Mouse (Mus musculus): ENCODE data around the gene Atf3. TPM values are rescaled to one million over a fixed set of nuclear protein-coding genes. Genes with fewer than 3 reads are reported as not detected.
A peak's percentile ranks its signal among the peaks of the same experiment; 100 is the strongest.
"Not testable (repeated sequence)": the region's sequence is repeated elsewhere in the genome, so short reads cannot be mapped to it uniquely, and the experiment has no call there.

The Atf3 gene
- polyA plus RNA-seq, 1 experiment, result 107 TPM

DNA sequence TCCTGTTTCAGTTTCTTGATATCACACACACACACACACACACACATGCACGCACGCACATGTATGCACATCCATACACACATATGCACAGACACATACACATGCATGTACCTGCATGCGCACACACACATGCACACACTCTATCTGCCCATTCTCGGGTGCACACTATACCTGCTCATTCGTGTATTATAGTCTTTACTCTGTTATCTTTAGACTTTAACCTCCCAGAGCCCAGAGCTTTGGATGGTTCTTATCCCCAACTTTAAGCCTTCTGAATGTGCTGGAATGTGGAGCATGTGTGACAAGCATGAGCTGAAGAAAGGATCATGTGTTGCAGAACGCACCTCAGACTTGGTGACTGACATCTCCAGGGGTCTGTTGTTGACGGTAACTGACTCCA lies 41.0 kb downstream of the Atf3 start:
- Histone ChIP-seq H3K27ac (ENCODE audit: insufficient read depth, low read depth, low read length) (no peak overlapping the region), H3K4me3 (ENCODE audit: insufficient read depth, low read length) (no peak overlapping the region), H3K4me1 (ENCODE audit: control insufficient read depth, insufficient read depth, low read length) (peaks cover 26% of the 10 kb centered on the region)
- TF ChIP-seq POLR2A (IDR thresholded peaks at IDR 0.05; ENCODE audit: borderline replicate concordance, low read depth, low read length) (no peak), CTCF (IDR thresholded peaks at IDR 0.05; ENCODE audit: low read depth, low read length) (no peak)

DNA sequence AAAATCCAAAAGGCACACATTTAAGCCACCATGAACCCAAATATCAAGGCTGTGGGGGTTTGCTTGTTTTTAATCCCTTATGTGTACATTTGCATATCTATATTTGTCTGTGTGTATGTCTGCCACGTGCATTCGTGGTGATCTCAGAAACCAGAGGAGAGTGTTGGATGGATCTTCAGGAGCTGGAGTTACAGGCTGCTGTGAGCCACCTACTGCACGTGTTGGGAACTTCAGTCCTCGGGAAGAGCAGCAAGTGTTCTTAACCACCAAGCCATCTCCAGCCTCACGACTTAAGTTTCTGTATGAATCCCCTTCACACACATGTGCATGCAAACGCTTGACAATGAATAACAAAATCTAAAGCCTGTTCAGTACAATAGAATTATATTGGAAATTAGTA lies 45.4 kb downstream of the Atf3 start:
- peaks cover 1% of the 10 kb centered on the region for H3K4me1 ChIP-seq (ENCODE audit: control insufficient read depth, insufficient read depth, low read length)
- TF ChIP-seq CTCF (IDR thresholded peaks at IDR 0.05; ENCODE audit: low read depth, low read length) (no peak), POLR2A (IDR thresholded peaks at IDR 0.05; ENCODE audit: borderline replicate concordance, low read depth, low read length) (no peak)
- H3K27ac ChIP-seq (ENCODE audit: insufficient read depth, low read depth, low read length), result no peak overlapping the region
- no peak overlapping the region for H3K4me3 ChIP-seq (ENCODE audit: insufficient read depth, low read length)

DNA sequence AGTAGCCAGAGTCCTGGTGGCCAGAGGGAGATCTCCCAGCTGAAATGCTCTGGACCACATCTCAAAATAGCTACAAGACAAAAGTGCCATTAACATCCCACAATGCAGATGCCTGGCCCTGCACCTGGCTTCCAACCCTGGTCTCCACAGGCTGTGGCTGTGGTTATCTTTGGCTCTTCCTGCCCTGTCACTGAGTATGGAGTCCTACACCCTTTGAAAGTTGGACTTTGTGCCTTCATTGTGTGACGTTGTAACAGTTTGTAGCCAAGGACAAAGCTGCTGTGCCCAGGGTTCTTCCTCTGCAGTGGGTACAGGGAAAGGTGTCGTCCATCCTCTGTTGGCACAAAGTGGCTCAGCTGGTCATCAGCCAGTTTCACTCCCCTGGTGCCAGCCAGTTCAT lies 47.4 kb downstream of the Atf3 start:
- Histone ChIP-seq H3K27ac (ENCODE audit: insufficient read depth, low read depth, low read length) (no peak overlapping the region), H3K4me1 (ENCODE audit: control insufficient read depth, insufficient read depth, low read length) (peaks cover 9% of the 10 kb centered on the region), H3K4me3 (ENCODE audit: insufficient read depth, low read length) (no peak overlapping the region)
- TF ChIP-seq CTCF (IDR thresholded peaks at IDR 0.05; ENCODE audit: low read depth, low read length) (no peak), POLR2A (IDR thresholded peaks at IDR 0.05; ENCODE audit: borderline replicate concordance, low read depth, low read length) (no peak)

DNA sequence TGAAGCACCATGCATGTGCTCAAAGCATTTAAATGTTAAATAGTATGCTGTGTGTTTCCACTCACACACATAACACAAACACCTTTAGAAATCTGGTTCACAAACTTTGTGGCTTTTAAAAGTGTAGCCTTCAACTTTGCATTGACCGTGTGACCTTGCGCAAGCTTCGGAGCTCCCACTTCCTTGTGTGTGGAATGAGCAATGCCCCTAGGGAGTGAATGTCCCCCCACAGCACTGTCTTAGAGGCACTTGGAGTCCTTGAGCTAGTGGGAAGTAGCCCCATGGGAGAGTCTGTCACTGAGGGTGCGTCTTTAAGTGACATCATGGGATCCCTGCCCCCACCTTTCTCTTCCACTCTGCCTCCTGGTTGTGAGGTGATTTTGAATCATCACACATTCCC lies 51.6 kb downstream of the Atf3 start:
- no peak overlapping the region for H3K4me3 ChIP-seq (ENCODE audit: insufficient read depth, low read length)
- H3K27ac ChIP-seq (ENCODE audit: insufficient read depth, low read depth, low read length), result no peak overlapping the region
- peaks cover 9% of the 10 kb centered on the region for H3K4me1 ChIP-seq (ENCODE audit: control insufficient read depth, insufficient read depth, low read length)
- TF ChIP-seq POLR2A (IDR thresholded peaks at IDR 0.05; ENCODE audit: borderline replicate concordance, low read depth, low read length) (no peak), CTCF (IDR thresholded peaks at IDR 0.05; ENCODE audit: low read depth, low read length) (no peak)

DNA sequence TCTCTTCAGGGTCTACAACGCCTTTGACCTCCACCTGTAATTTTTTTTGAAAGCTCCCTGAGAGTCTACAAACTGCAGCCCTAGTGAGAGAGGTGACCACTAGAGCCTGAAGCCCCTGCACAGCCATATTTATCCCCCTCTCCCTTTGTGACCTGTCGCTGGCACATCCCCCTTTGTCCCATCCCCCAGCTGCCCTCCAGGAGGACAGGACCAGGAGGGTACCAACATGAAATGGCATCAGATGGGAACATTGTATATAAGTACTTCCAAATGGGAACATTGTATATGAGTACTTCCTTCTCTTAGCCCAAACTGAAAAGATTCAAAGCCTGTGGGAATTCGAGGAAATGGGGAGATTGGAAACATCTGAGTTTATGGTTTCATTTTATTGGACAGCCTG lies 53.1 kb downstream of the Atf3 start, which contains the start of gene Fam71a:
Gene Fam71a, minus strand, starts transcription at position 101 of the 400 bp plus-strand sequence.
- Histone ChIP-seq H3K4me1 (ENCODE audit: control insufficient read depth, insufficient read depth, low read length) (peaks cover 9% of the 10 kb centered on the region), H3K4me3 (ENCODE audit: insufficient read depth, low read length) (no peak within 1 kb of the TSS), H3K27ac (ENCODE audit: insufficient read depth, low read depth, low read length) (no peak within 1 kb of the TSS)
- TF ChIP-seq CTCF (IDR thresholded peaks at IDR 0.05; ENCODE audit: low read depth, low read length) (no peak), POLR2A (IDR thresholded peaks at IDR 0.05; ENCODE audit: borderline replicate concordance, low read depth, low read length) (no peak)

DNA sequence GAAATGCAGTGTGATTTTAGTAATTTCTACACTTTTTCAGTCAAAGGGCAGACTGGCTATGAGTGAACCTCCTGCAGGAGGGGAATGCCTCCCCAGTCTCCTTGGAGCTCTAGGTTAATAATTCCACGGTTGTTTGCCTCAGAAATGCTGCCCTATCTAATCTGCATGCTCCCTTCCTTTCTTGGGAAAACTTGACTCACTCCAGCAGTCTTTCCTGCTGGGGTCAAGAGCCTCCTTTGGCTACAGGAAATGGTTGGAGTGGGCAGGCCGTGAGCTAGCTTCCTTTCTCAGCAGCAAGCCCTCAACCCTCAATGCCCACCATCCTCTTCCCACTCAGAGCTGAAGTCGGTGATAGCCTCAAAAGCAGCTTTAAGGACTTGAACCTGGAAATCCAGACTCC lies 63.5 kb downstream of the Atf3 start:
- Histone ChIP-seq H3K27ac (ENCODE audit: insufficient read depth, low read depth, low read length) (no peak overlapping the region), H3K4me3 (ENCODE audit: insufficient read depth, low read length) (no peak overlapping the region), H3K4me1 (ENCODE audit: control insufficient read depth, insufficient read depth, low read length) (peaks cover 11% of the 10 kb centered on the region)
- no peak for TF ChIP-seq POLR2A (IDR thresholded peaks at IDR 0.05; ENCODE audit: borderline replicate concordance, low read depth, low read length)
- no peak for TF ChIP-seq CTCF (IDR thresholded peaks at IDR 0.05; ENCODE audit: low read depth, low read length)

DNA sequence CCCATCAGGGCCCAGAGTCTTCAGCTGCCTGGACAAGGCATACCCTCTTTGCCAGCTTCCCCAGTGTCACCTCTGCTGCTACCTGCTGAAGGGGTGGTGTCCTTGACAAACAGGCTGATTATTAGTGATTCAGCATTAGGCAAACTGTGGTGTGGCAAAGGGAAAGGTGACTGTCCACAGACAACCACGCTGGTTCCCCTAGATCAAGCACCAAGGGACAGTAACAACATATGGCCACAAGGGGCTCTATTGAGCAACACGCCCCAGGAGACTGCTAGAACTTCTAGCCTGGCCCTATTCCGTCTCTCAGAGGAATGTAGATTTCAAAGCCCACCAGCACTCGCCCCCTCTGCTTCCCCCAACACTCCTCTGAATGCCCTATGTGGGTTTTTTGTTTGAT lies 64.8 kb downstream of the Atf3 start:
- H3K4me3 ChIP-seq (ENCODE audit: insufficient read depth, low read length), result no peak overlapping the region
- H3K4me1 ChIP-seq (ENCODE audit: control insufficient read depth, insufficient read depth, low read length), result peaks cover 11% of the 10 kb centered on the region

DNA sequence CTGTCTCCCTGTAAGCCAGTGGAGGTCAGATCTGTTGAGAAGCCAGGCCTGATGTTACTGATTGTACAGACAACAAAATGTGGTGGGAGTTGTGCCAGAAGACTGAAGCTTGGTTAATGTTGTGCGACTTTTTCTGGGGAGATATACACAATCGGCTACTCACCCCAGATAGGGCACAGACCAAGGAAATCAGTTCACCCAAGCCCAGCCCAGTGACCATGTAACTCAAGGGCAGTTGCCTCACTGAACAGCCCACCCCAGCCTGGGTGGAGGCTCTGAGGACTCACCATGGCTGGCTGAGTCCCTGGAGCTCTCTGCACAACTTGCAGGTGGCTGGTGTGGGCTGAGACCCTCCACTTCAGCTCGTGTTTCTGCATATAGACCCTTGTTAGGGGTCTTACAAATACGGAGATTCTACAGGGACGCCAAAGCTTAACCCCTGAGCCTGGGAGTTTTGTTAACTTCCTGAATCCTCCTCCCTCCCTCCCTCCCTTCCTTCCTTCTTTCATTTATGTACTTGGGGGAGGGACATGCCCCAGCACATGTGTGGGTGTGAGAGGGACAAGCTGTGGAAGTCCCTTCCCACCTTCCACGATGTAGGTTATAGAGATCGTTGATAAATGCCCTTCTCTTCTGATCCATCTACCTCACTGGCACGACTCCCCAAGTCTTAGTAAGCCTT lies 66.8 kb downstream of the Atf3 start:
- Histone ChIP-seq H3K4me1 (ENCODE audit: control insufficient read depth, insufficient read depth, low read length) (peaks cover 11% of the 10 kb centered on the region), H3K4me3 (ENCODE audit: insufficient read depth, low read length) (no peak overlapping the region), H3K27ac (ENCODE audit: insufficient read depth, low read depth, low read length) (no peak overlapping the region)
- TF ChIP-seq CTCF (IDR thresholded peaks at IDR 0.05; ENCODE audit: low read depth, low read length) (no peak), POLR2A (IDR thresholded peaks at IDR 0.05; ENCODE audit: borderline replicate concordance, low read depth, low read length) (no peak)

More for the DNA sequence above, 64.8 kb downstream of the Atf3 start:
- H3K27ac ChIP-seq (ENCODE audit: insufficient read depth, low read depth, low read length), result no peak overlapping the region
- TF ChIP-seq CTCF (IDR thresholded peaks at IDR 0.05; ENCODE audit: low read depth, low read length) (peak; percentile 78), POLR2A (IDR thresholded peaks at IDR 0.05; ENCODE audit: borderline replicate concordance, low read depth, low read length) (no peak)

DNA sequence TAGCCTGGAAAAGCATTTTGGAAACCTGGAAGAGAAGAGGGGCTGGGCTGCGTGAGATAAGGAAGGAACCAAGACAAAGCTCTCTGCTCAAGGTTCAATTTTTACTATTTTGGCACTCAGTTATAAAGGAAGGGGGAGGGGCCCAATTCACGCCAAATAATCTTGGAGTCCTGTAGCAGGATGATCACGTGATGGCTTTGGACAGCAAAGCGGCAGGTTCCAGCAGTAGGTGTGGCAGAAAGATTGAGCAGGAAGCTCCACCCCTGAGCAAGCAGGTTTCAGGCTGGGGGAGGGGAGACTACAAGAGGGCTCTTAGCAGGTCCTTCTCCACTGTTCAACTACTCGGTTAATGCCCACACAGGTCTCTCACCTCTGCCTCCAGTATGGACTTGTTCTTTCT lies 68.3 kb downstream of the Atf3 start:
- H3K27ac ChIP-seq (ENCODE audit: insufficient read depth, low read depth, low read length); H3K4me3 ChIP-seq (ENCODE audit: insufficient read depth, low read length): not testable (repeated sequence)
- peaks cover 11% of the 10 kb centered on the region for H3K4me1 ChIP-seq (ENCODE audit: control insufficient read depth, insufficient read depth, low read length)

DNA sequence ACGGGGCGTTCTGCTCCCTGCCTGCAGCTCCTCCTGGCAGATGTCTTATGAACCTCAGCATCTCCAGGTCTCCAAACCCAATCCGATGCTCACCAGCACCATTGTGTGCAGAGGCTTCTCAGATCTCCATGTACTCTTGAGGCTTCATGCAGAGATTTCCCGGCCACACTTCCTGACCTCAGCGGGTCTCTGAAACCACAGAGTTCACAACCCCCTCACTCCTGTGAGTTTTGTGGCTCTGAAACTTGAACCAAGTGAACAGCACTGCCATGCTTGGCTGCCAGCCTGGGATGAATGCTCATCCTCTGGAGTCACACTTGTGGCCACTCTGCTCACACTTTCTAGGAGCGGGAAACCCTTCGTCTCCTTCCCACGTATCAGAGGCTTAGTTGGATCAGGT lies 76.9 kb downstream of the Atf3 start:
- Histone ChIP-seq H3K4me3 (ENCODE audit: insufficient read depth, low read length) (no peak overlapping the region), H3K4me1 (ENCODE audit: control insufficient read depth, insufficient read depth, low read length) (peaks cover 6% of the 10 kb centered on the region), H3K27ac (ENCODE audit: insufficient read depth, low read depth, low read length) (no peak overlapping the region)
- TF ChIP-seq CTCF (IDR thresholded peaks at IDR 0.05; ENCODE audit: low read depth, low read length), result no peak
- TF ChIP-seq POLR2A (IDR thresholded peaks at IDR 0.05; ENCODE audit: borderline replicate concordance, low read depth, low read length), result no peak
